Mouse (Mus musculus) liver, postnatal 0 days (tissue): ENCODE measurements at regions not wholly inside any gene's neighbourhood (a gene's known extent, or its start where the extent isn't known, plus 50 kb on each side); places are given as distances from the start of the nearest gene placed in this dataset.

Source experiments
- ATAC-seq: fragments of 200-750 bp; cut with Nextera tagmentation; 2 replicates; pipeline ENCODE4 v1.8.0; 2017; ENCODE audit warnings: mild to moderate bottlenecking, moderate library complexity
- DNase-seq: peaks from one replicate; pipeline ENCODE4 v3.0.0-alpha.2; 2016
- H3K27ac ChIP-seq: fragments of 300-500 bp; sonication (generic); 2 replicates; pipeline ENCODE4 v1.5.1; 2014; ENCODE audit warnings: antibody characterized with exemption, moderate library complexity, mild to moderate bottlenecking, low read depth
- H3K27me3 ChIP-seq: fragments of 300-500 bp; sonication (generic); 2 replicates; pipeline ENCODE4 v1.6.1; 2014; ENCODE audit warnings: low read length, control low read depth, mixed read lengths; ENCODE audit not compliant: insufficient read depth
- H3K36me3 ChIP-seq: fragments of 300-500 bp; sonication (generic); replicated peaks from 2 replicates; pipeline ENCODE4 v1.6.1; 2014; ENCODE audit warnings: mild to moderate bottlenecking, control low read depth, low read length, moderate library complexity, mixed read lengths; ENCODE audit not compliant: insufficient read depth
- H3K4me1 ChIP-seq: fragments of 300-500 bp; sonication (generic); 2 replicates; pipeline ENCODE4 v1.6.1; 2014; ENCODE audit warnings: antibody characterized with exemption, mild to moderate bottlenecking, control low read depth; ENCODE audit not compliant: insufficient read depth
- H3K4me2 ChIP-seq: fragments of 300-500 bp; sonication (generic); 2 replicates; pipeline ENCODE4 v1.6.1; 2014; ENCODE audit warnings: low read depth, mild to moderate bottlenecking, low read length, moderate library complexity, mixed read lengths
- H3K4me3 ChIP-seq: fragments of 300-500 bp; sonication (generic); 2 replicates; pipeline ENCODE4 v1.5.1; 2014; ENCODE audit warnings: low read depth, low read length
- H3K9ac ChIP-seq: fragments of 300-500 bp; sonication (generic); replicated peaks from 2 replicates; pipeline ENCODE4 v1.6.1; 2014; ENCODE audit warnings: mild to moderate bottlenecking, moderate library complexity
- H3K9me3 ChIP-seq: fragments of 300-500 bp; sonication (generic); 2 replicates; pipeline ENCODE4 v1.6.1; 2016; ENCODE audit warnings: mild to moderate bottlenecking, control low read depth, low read length, mixed read lengths
- CTCF ChIP-seq: sonication (generic); IDR thresholded peaks from 2 replicates; pipeline ENCODE4 v1.5.1; 2016; ENCODE audit warnings: antibody characterized with exemption, low read depth
- EP300 ChIP-seq: IDR thresholded peaks from 2 replicates; pipeline ENCODE4 v1.6.1; 2016; ENCODE audit warnings: antibody characterized with exemption, low read depth, mild to moderate bottlenecking
- WGBS: fragments of 180-500 bp; shearing (Covaris S2); extraction: QIAGEN DNeasy Blood & Tissue Kit; methylation state at CpG from one replicate; pipeline ENCODE4 v1.1.7; 2014; ENCODE audit not compliant: insufficient replicate concordance; 5-methylcytosine and 5-hydroxymethylcytosine counted together

DNA sequence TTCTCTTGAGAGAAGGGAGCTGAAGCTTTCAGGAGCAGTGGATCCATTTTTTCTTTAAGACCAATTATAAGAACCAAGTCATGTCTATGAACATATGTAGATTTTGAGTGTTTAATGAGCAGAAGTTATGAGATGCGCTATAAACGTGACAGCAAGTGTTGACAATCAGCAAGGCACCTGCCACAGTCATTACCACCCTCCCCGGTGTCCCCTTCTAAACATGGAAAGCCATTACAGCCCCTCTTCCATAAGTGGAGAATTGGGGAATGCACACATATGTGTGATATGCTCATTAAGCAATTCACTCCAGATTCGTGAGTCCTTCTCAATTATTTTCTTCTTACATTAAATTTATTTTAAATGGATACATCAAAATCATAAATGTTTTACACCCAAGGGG is 362.4 kb downstream of the 1700129C05Rik start:
- Histone ChIP-seq H3K9me3 (no peaks in the 10 kb centered on the region), H3K4me1 (no peaks in the 10 kb centered on the region), H3K4me2 (no peak overlapping the region), H3K27ac (no peak overlapping the region), H3K9ac (no peak overlapping the region), H3K4me3 (no peak overlapping the region), H3K27me3 (no peaks in the 10 kb centered on the region), H3K36me3 (no peaks in the 10 kb centered on the region)
- no peak for DNase-seq
- 74% methylated on average over 4 of the region's 4 CpGs for WGBS
- ATAC-seq: no peak
- TF ChIP-seq EP300 (no peak), CTCF (no peak)

DNA sequence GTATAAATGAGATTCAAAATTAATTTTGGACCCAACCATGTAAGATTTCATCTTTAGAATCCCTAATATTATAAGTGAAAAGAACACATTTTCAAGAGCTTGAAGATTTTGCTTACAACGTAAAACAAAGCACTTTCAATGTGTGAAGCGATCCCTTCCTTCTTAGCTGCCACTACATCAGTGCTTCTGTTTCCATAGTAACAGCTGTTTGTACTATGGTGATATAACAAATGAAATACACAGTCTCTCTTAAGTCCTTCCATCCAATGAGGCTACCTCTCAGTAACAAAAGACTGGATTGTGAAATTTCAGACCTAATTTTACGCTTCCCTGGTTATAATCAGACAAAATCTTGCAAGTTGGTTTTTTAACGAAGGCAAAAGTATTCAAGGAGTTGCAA is 364.0 kb downstream of the 1700129C05Rik start:
- no peaks in the 10 kb centered on the region for H3K36me3 ChIP-seq
- TF ChIP-seq CTCF: no peak
- TF ChIP-seq EP300: no peak

DNA sequence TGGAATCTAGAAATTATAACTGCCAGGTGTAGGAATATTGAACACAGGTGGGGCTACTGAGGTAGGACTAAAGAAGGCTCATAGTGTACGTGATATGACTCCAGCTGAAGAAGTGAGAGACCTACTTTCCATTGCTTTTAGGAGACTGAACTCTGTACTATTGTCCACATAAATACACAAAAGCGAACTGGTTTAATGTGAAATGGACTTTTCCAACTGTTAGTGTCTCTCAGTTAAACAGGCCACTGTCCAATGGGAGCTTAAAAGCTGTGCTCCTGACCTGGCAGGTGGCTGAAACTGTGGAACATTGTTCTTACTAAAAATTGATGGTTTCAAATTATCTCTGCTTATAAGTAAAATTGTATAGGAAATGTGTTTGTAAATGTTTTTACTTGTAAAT is 381.4 kb downstream of the 1700129C05Rik start:
- ATAC-seq (no peak), DNase-seq (no peak)
- no peak overlapping the region for H3K27ac ChIP-seq
- WGBS: 68% methylated on average over 2 of the region's 2 CpGs
- H3K9me3 ChIP-seq: no peaks in the 10 kb centered on the region
- H3K4me1 ChIP-seq: no peaks in the 10 kb centered on the region
- H3K9ac ChIP-seq: no peak overlapping the region
- TF ChIP-seq CTCF (no peak), EP300 (no peak)
- H3K4me2 ChIP-seq: no peak overlapping the region
- no peaks in the 10 kb centered on the region for H3K27me3 ChIP-seq
- no peaks in the 10 kb centered on the region for H3K36me3 ChIP-seq
- H3K4me3 ChIP-seq: no peak overlapping the region

More for the DNA sequence above, 364.0 kb downstream of the 1700129C05Rik start:
- DNase-seq (no peak), ATAC-seq (no peak)
- H3K27me3 ChIP-seq: no peaks in the 10 kb centered on the region
- no peaks in the 10 kb centered on the region for H3K9me3 ChIP-seq
- no peak overlapping the region for H3K4me3 ChIP-seq
- no peaks in the 10 kb centered on the region for H3K4me1 ChIP-seq
- no peak overlapping the region for H3K27ac ChIP-seq
- no peak overlapping the region for H3K4me2 ChIP-seq
- 72% methylated on average over 4 of the region's 4 CpGs for WGBS
- H3K9ac ChIP-seq: no peak overlapping the region

DNA sequence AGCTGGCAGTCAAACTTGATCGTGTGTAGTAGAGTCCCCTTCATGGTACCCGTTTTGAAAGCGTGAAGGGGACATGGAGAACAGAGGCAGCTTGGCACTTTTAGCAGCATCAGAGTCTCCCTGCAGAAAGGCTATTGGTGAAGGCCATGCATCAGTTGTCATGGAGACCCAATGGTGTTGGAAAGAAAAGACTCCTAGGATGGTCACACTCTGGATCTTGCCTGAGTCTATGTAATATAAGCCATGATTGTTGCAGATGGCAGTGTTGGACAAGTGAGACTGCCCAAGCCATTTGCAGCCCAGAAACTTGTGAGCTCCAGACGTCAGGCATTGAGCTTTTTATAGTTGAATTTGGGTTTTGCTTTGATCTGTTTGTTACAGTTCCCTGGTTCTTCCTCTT is 382.9 kb downstream of the 1700129C05Rik start:
- Histone ChIP-seq H3K27me3 (no peaks in the 10 kb centered on the region), H3K4me2 (no peak overlapping the region), H3K27ac (no peak overlapping the region), H3K9me3 (no peaks in the 10 kb centered on the region), H3K4me3 (no peak overlapping the region), H3K36me3 (no peaks in the 10 kb centered on the region), H3K4me1 (no peaks in the 10 kb centered on the region), H3K9ac (no peak overlapping the region)
- ATAC-seq (no peak), DNase-seq (no peak)
- WGBS: 71% methylated on average over 4 of the region's 4 CpGs
- TF ChIP-seq CTCF (no peak), EP300 (no peak)

DNA sequence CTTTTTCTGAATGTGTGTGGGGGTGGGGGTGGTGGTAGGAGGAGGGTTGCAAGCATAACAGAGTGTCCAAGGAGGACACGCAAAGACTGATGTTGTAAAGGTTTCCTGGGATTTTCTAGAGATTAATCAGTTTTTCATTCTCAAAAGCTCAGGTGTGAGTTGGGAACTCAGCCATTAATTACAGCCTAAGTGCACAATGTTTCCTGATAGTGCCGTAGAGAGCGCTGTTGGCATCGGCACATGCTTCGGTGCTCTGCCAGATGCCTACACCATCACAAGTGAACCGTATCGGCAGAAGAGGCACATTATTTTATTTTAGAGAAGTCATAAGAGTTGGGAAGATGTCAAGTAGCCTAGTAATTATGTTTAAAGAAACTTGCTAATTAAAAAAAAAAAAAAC is 388.9 kb downstream of the 1700129C05Rik start:
- no peaks in the 10 kb centered on the region for H3K9me3 ChIP-seq
- H3K36me3 ChIP-seq: no peaks in the 10 kb centered on the region
- H3K4me3 ChIP-seq: no peak overlapping the region
- WGBS: 89% methylated on average over 7 of the region's 7 CpGs
- H3K27me3 ChIP-seq: no peaks in the 10 kb centered on the region
- H3K4me2 ChIP-seq: no peak overlapping the region
- H3K9ac ChIP-seq: no peak overlapping the region
- DNase-seq (no peak), ATAC-seq (no peak)
- H3K4me1 ChIP-seq: no peaks in the 10 kb centered on the region
- H3K27ac ChIP-seq: no peak overlapping the region
- no peak for TF ChIP-seq EP300
- no peak for TF ChIP-seq CTCF

DNA sequence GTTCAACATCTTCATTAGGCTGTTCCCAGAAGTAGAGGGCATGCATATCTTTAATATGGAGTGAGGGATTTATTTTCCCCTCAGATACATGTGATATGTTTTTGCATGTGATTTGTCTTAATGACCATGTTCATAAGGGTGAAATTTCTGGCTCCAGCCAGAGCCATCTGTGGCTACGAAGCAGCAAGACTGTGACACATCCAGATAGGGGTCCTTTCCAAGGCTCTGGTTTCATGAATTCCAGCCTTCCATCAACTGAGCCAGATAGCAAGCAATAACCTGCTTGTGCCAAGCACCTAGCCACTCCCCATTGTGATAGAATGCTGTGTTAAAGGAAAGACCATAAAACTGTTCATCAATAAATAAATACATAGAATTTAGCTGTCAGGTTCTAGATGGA is 389.6 kb downstream of the 1700129C05Rik start:
- Histone ChIP-seq H3K4me3 (no peak overlapping the region), H3K9me3 (no peaks in the 10 kb centered on the region), H3K27me3 (no peaks in the 10 kb centered on the region), H3K36me3 (no peaks in the 10 kb centered on the region), H3K4me2 (no peak overlapping the region), H3K9ac (no peak overlapping the region), H3K27ac (no peak overlapping the region), H3K4me1 (no peaks in the 10 kb centered on the region)
- ATAC-seq (no peak), DNase-seq (no peak)
- TF ChIP-seq EP300: no peak
- TF ChIP-seq CTCF: no peak
- 65% methylated on average over 1 of the region's 1 CpGs for WGBS

DNA sequence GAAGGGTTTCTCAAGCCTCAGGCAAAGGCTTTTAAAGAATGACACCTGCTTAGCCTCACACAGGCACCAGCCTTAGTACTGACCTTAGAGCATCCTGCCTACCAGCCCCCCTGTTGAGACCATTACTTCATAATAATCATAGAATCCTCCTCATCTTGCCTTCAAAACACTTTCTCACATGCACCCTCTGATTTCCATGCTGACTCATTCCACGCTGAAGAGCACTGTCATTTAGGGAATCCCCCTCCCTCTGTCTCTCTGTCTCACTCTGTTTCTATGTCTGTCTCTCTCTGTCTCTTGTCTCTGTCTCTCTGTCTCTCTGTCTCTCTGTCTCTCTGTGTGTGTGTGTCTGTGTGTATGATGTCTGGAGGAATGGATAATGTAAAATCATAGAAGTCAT is 416.3 kb downstream of the 1700129C05Rik start:
- no peak overlapping the region for H3K4me3 ChIP-seq
- H3K4me2 ChIP-seq: no peak overlapping the region
- no peaks in the 10 kb centered on the region for H3K36me3 ChIP-seq
- H3K27ac ChIP-seq: no peak overlapping the region
- no peak for DNase-seq
- H3K9me3 ChIP-seq: no peaks in the 10 kb centered on the region
- no peaks in the 10 kb centered on the region for H3K27me3 ChIP-seq
- TF ChIP-seq EP300 (no peak), CTCF (no peak)
- 72% methylated on average over 1 of the region's 1 CpGs for WGBS
- no peaks in the 10 kb centered on the region for H3K4me1 ChIP-seq
- H3K9ac ChIP-seq: no peak overlapping the region
- no peak for ATAC-seq
